Mouse (Mus musculus) myocyte (in vitro differentiated cells): ENCODE data around the gene Iqgap3. TPM values are rescaled to one million over a fixed set of nuclear protein-coding genes. Genes with fewer than 3 reads are reported as not detected.

Experiments
- H3K27me3 ChIP-seq: one replicate; pipeline ENCODE4 v1.6.1; 2011; ENCODE audit not compliant: control insufficient read depth, insufficient read depth, insufficient read length
- H3K36me3 ChIP-seq: one replicate; pipeline ENCODE4 v1.6.1; 2011; ENCODE audit not compliant: control insufficient read depth, insufficient read depth
- H3K4me2 ChIP-seq: one replicate; pipeline ENCODE4 v1.6.1; 2011; ENCODE audit warnings: low read depth, control low read depth
- H3K4me3 ChIP-seq: one replicate; pipeline ENCODE4 v1.5.1; 2011; ENCODE audit warnings: mild to moderate bottlenecking, control low read depth, moderate library complexity
- H3K79me2 ChIP-seq: one replicate; pipeline ENCODE4 v1.6.1; 2011; ENCODE audit not compliant: control insufficient read depth, insufficient read depth
- H3ac ChIP-seq: one replicate; pipeline ENCODE4 v1.6.1; 2011; ENCODE audit not compliant: control insufficient read depth, insufficient read length
- CEBPB ChIP-seq: IDR thresholded peaks from 2 replicates; pipeline ENCODE4 v1.6.1; 2011; ENCODE audit warnings: mild to moderate bottlenecking, moderate library complexity; ENCODE audit not compliant: poor library complexity, insufficient read depth, severe bottlenecking
- E2F4 ChIP-seq: IDR thresholded peaks from one replicate; pipeline ENCODE4 v1.6.1; 2011; ENCODE audit warnings: mild to moderate bottlenecking, control low read depth, moderate library complexity; ENCODE audit not compliant: insufficient read depth
- MAX ChIP-seq: IDR thresholded peaks from one replicate; pipeline ENCODE4 v1.6.1; 2011; ENCODE audit warnings: low read depth, mild to moderate bottlenecking, control low read depth
- MYOD1 ChIP-seq, 3 experiments: IDR thresholded peaks; one replicate each; pipeline ENCODE4 v1.6.1; 2011; ENCODE audit warnings: control low read depth in 2 of 3, low read depth in 2 of 3, mild to moderate bottlenecking in 2 of 3, moderate library complexity in 1 of 3; ENCODE audit not compliant: insufficient read length in 2 of 3, control insufficient read depth in 1 of 3
- MYOG ChIP-seq, 3 experiments: IDR thresholded peaks; one replicate each; pipeline ENCODE4 v1.6.1; 2011; ENCODE audit warnings: control low read depth in 2 of 3, low read depth in 2 of 3, mild to moderate bottlenecking in 2 of 3; ENCODE audit not compliant: insufficient read length in 2 of 3, control insufficient read depth in 1 of 3, insufficient read depth in 1 of 3
- POLR2A ChIP-seq: IDR thresholded peaks from one replicate; pipeline ENCODE4 v1.6.1; 2011; ENCODE audit warnings: low read depth, mild to moderate bottlenecking, control low read depth, moderate library complexity; ENCODE audit not compliant: insufficient read length
- POLR2AphosphoS2 ChIP-seq: IDR thresholded peaks from one replicate; pipeline ENCODE4 v1.6.1; 2011; ENCODE audit warnings: low read depth, control low read depth; ENCODE audit not compliant: insufficient read length
- REST ChIP-seq: IDR thresholded peaks from one replicate; pipeline ENCODE4 v1.6.1; 2011; ENCODE audit warnings: mild to moderate bottlenecking, control low read depth, moderate library complexity; ENCODE audit not compliant: insufficient read depth, insufficient read length
- SRF ChIP-seq: IDR thresholded peaks from one replicate; pipeline ENCODE4 v1.6.1; 2011; ENCODE audit warnings: low read depth; ENCODE audit not compliant: control insufficient read depth, insufficient read length
- TCF12 ChIP-seq: IDR thresholded peaks from one replicate; pipeline ENCODE4 v1.6.1; 2011; ENCODE audit warnings: mild to moderate bottlenecking, control low read depth; ENCODE audit not compliant: poor library complexity, insufficient read depth, severe bottlenecking
- TCF3 ChIP-seq: IDR thresholded peaks from one replicate; pipeline ENCODE4 v1.6.1; 2011; ENCODE audit warnings: low read depth, control low read depth; ENCODE audit not compliant: insufficient read length
- USF1 ChIP-seq: IDR thresholded peaks from one replicate; pipeline ENCODE4 v1.6.1; 2011; ENCODE audit warnings: low read depth, mild to moderate bottlenecking, control low read depth, moderate library complexity
- polyA plus RNA-seq: library from polyadenylated mRNA; unstranded; fragments of >200 nt; fragmentation: generic; extraction: Trizol; gene quantifications from one replicate; pipeline ENCODE4 v1.2.1, GENCODE M21; 2012; ENCODE audit warnings: missing spikeins

The Iqgap3 gene
- polyA plus RNA-seq, 1 experiment = 13.6 TPM

DNA sequence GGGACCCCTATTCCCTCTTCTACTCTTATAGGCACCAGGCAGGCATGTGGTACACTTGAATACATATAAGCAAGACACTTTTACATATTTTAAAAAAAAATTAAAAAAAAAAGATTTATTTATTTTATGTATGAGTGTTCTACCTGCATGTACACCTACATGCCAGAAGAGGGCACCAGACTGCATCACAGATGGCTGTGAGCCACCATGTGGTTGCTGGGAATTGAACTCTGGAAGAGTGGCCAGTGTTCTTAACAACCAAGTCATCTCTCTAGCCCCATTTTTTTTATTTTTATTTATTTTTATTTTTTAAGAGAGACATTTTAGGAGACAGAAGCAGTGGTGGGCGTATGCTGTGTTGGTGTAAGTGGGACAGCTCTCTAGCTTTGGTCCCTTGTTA lies 5.9 kb downstream of the Iqgap3 start:
- peaks cover 6% of the 10 kb centered on the region for H3K79me2 ChIP-seq
- H3K4me3 ChIP-seq = no peak overlapping the region
- H3K4me2 ChIP-seq = no peak overlapping the region
- no peaks in the 10 kb centered on the region for H3K27me3 ChIP-seq
- TF ChIP-seq POLR2AphosphoS2 = no peak
- TF ChIP-seq POLR2A = no peak
- no peak for TF ChIP-seq USF1
- TF ChIP-seq CEBPB = no peak
- TF ChIP-seq E2F4 = no peak
- no peak for TF ChIP-seq REST
- TF ChIP-seq MAX = no peak
- TF ChIP-seq TCF3 = no peak
- TF ChIP-seq MYOG (IDR thresholded peaks at IDR 0.05; ENCODE audit: control insufficient read depth in 1 of 3, insufficient read depth in 1 of 3, insufficient read length in 2 of 3, low read depth in 2 of 3) = no peak
- TF ChIP-seq TCF12 = no peak
- no peak for TF ChIP-seq SRF
- no peak for TF ChIP-seq MYOD1 (IDR thresholded peaks at IDR 0.05; ENCODE audit: control insufficient read depth in 1 of 3, insufficient read length in 2 of 3, low read depth in 2 of 3)
- H3K36me3 ChIP-seq = peaks cover 15% of the 10 kb centered on the region
- H3ac ChIP-seq = no peak overlapping the region

DNA sequence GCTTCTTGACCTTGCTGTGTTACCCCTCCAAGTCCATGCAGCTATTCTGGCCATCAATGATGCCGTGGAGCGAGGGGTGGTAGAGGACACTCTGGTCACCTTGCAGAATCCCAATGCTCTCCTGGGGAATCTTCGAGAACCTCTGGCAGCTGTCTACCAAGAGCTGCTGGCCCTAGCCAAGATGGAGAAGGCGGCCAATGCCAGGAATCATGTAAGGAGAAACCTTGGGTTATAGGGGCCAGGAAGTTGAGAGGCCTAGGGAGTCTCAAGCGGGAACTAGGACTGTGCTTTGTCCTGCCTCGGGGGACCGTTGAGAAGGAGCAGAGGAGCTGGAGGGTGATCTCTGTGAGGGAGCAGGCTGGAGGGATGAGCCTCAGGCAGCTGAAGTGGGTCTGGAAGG lies 8.3 kb downstream of the Iqgap3 start:
- Histone ChIP-seq H3K79me2 (no peaks in the 10 kb centered on the region), H3K4me3 (no peak overlapping the region), H3K36me3 (peaks cover 18% of the 10 kb centered on the region), H3K4me2 (no peak overlapping the region), H3K27me3 (no peaks in the 10 kb centered on the region), H3ac (no peak overlapping the region)
- TF ChIP-seq POLR2AphosphoS2 (no peak), E2F4 (no peak), USF1 (no peak), MYOD1 (IDR thresholded peaks at IDR 0.05; ENCODE audit: control insufficient read depth in 1 of 3, insufficient read length in 2 of 3, low read depth in 2 of 3) (no peak), TCF12 (no peak), MAX (no peak), CEBPB (no peak), TCF3 (no peak), SRF (no peak), POLR2A (no peak), MYOG (IDR thresholded peaks at IDR 0.05; ENCODE audit: control insufficient read depth in 1 of 3, insufficient read depth in 1 of 3, insufficient read length in 2 of 3, low read depth in 2 of 3) (no peak), REST (no peak)

GRCm38 (mm10) chr3:88090616-88091015 lies 8.8 kb downstream of the Iqgap3 start:
- peaks cover 18% of the 10 kb centered on the region for H3K36me3 ChIP-seq
- H3ac ChIP-seq = no peak overlapping the region
- no peak for TF ChIP-seq E2F4
- no peak overlapping the region for H3K4me2 ChIP-seq
- no peaks in the 10 kb centered on the region for H3K79me2 ChIP-seq
- H3K27me3 ChIP-seq = no peaks in the 10 kb centered on the region
- no peak overlapping the region for H3K4me3 ChIP-seq

DNA sequence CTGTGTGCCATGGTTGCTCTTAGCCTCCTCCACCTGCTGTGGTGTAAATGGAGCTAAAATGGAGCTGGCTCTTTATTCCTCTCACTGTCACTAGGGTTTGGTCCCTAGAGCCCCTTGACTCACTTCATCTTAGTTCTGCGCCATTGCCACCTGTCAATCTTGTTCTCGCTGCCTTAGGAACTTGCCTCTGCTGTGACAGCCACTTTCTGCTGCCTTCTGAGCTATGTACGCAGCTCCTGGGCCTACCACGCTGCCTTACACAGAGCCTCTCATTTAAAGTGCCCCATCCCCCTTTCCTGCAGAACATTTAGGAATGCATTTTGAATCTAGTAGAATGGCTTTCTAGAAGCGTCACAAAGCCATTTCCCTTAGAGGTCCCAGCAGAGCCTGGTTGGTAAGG lies 12.4 kb downstream of the Iqgap3 start:
- Histone ChIP-seq H3K4me2 (no peak overlapping the region), H3ac (no peak overlapping the region), H3K79me2 (no peaks in the 10 kb centered on the region), H3K27me3 (no peaks in the 10 kb centered on the region), H3K4me3 (no peak overlapping the region), H3K36me3 (peaks cover 13% of the 10 kb centered on the region)
- no peak for TF ChIP-seq MAX
- no peak for TF ChIP-seq POLR2A
- TF ChIP-seq CEBPB = no peak
- no peak for TF ChIP-seq MYOG (IDR thresholded peaks at IDR 0.05; ENCODE audit: control insufficient read depth in 1 of 3, insufficient read depth in 1 of 3, insufficient read length in 2 of 3, low read depth in 2 of 3)
- TF ChIP-seq USF1 = no peak
- TF ChIP-seq POLR2AphosphoS2 = no peak
- TF ChIP-seq TCF3 = no peak
- TF ChIP-seq REST = no peak
- no peak for TF ChIP-seq TCF12
- TF ChIP-seq MYOD1 (IDR thresholded peaks at IDR 0.05; ENCODE audit: control insufficient read depth in 1 of 3, insufficient read length in 2 of 3, low read depth in 2 of 3) = no peak
- TF ChIP-seq SRF = no peak
- no peak for TF ChIP-seq E2F4

- peaks cover 7% of the 10 kb centered on the region for H3K36me3 ChIP-seq
- no peak overlapping the region for H3K4me3 ChIP-seq
- H3K4me2 ChIP-seq = no peak overlapping the region
- no peak overlapping the region for H3ac ChIP-seq
- H3K79me2 ChIP-seq = no peaks in the 10 kb centered on the region
- TF ChIP-seq USF1 (no peak), REST (no peak), TCF3 (no peak), POLR2AphosphoS2 (no peak)
- H3K27me3 ChIP-seq = no peaks in the 10 kb centered on the region
Observed at GRCm38 (mm10) chr3:88097666-88098065, 15.9 kb downstream of the Iqgap3 start.
